ENCODE assay signal across 24 mouse cellular contexts in the genomic region with DNA sequence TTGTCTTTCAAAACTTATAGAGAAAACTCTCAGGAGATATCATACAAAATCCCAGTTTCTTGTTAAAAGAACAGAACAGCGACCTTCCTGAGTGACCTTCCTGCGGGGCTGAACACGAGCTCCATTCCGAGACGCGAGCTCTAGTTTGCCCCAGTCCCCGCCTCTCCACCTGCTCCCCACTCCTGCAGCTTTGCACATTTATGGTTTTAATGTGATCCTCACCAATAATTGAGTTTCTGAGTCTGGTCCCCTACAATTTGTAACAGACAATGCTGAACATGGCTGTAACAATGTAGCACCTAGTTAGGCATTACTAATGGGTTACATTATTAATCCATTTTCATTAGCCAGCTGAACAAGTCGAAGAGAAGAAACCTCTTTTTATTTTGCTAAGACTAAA. TPM values are rescaled to one million over a fixed set of nuclear protein-coding genes. Genes with fewer than 3 reads are reported as not detected.
DNase-seq lines count a peak whose midpoint lies in the region; ATAC-seq and TF ChIP-seq lines count a peak whose summit lies in the region.
"Had no signal": no experiment of that assay in that cellular context is flagged by ENCODE, and none has a peak within 500 bp of the region (broad histone marks: within the 10 kb centered on the region; RNA-seq: fewer than 3 reads in every experiment).

No protein-coding gene starts in this region.

- WGBS in heart, postnatal 0 days, result 87% methylated on average over 8 of the region's 8 CpGs
- WGBS in heart, embryonic 12.5 days, result 89% methylated on average over 8 of the region's 8 CpGs
- WGBS in kidney, adult 2 months, result 38% methylated on average over 8 of the region's 8 CpGs

- H3K4me1 ChIP-seq in heart, postnatal 0 days (ENCODE audit: control insufficient read depth, insufficient read depth), result peaks cover 16% of the 10 kb centered on the region
- H3K4me1 ChIP-seq in heart, embryonic 12.5 days (replicated peaks), result peaks cover 29% of the 10 kb centered on the region
- H3K4me1 ChIP-seq in kidney, adult 2 months (ENCODE audit: control insufficient read depth, insufficient read depth, low read length), result peaks cover 56% of the 10 kb centered on the region
- H3K4me1 ChIP-seq: embryonic facial prominence, embryonic 12.5 days had no signal

- no peaks in the 10 kb centered on the region for H3K9me3 ChIP-seq in heart, postnatal 0 days (replicated peaks; ENCODE audit: control insufficient read depth, low read length)
- no peaks in the 10 kb centered on the region for H3K9me3 ChIP-seq in heart, embryonic 12.5 days (replicated peaks)
- H3K9me3 ChIP-seq: embryonic facial prominence, embryonic 12.5 days; limb, embryonic 13.5 days had no signal

- ATAC-seq in heart, postnatal 0 days (ENCODE audit: insufficient read depth, low read depth), result no peak
- no peak for ATAC-seq in heart, embryonic 12.5 days (ENCODE audit: insufficient number of reproducible peaks, low FRiP score)
- ATAC-seq: CD4-positive, CD25-positive, alpha-beta regulatory T cell, adult 4 months; forebrain, embryonic 16.5 days; intestine, postnatal 0 days; lung, postnatal 0 days had no signal

- H3K27me3 ChIP-seq in heart, postnatal 0 days (ENCODE audit: control insufficient read depth, insufficient read depth, low read length), result no peaks in the 10 kb centered on the region
- H3K27me3 ChIP-seq in heart, embryonic 12.5 days (replicated peaks), result no peaks in the 10 kb centered on the region
- H3K27me3 ChIP-seq in kidney, adult 2 months (replicated peaks; ENCODE audit: control insufficient read depth, insufficient read depth, low read length), result no peaks in the 10 kb centered on the region
- H3K27me3 ChIP-seq: embryonic facial prominence, embryonic 12.5 days; limb, embryonic 13.5 days had no signal

- H3K9ac ChIP-seq in heart, postnatal 0 days (replicated peaks; ENCODE audit: low read depth, low read length), result no peak overlapping the region
- H3K9ac ChIP-seq in heart, embryonic 12.5 days, result no peak overlapping the region
- H3K9ac ChIP-seq: embryonic facial prominence, embryonic 12.5 days; hindbrain, embryonic 14.5 days; limb, embryonic 13.5 days had no signal

- H3K36me3 ChIP-seq in heart, postnatal 0 days (replicated peaks; ENCODE audit: control insufficient read depth, insufficient read depth, low read length), result no peaks in the 10 kb centered on the region
- no peaks in the 10 kb centered on the region for H3K36me3 ChIP-seq in heart, embryonic 12.5 days
- no peaks in the 10 kb centered on the region; the same call in 1 of the 2 replicates for H3K36me3 ChIP-seq in kidney, adult 2 months (ENCODE audit: control insufficient read depth, insufficient read depth, low read length)
- H3K36me3 ChIP-seq: embryonic facial prominence, embryonic 12.5 days; limb, embryonic 13.5 days had no signal

- no peak for TF ChIP-seq POLR2A in kidney, adult 2 months (IDR thresholded peaks at IDR 0.05; ENCODE audit: low read depth, low read length)

- DNase-seq in heart, postnatal 0 days (ENCODE audit: low spot score), result no peak
- DNase-seq in kidney, adult 2 months, result peak; percentile 70
- DNase-seq in kidney, adult 9 months, result peak; percentile 76
- DNase-seq in kidney, postnatal 10 days, result peak; percentile 45
- no peak for DNase-seq in layer of hippocampus, adult 2 months (ENCODE audit: low spot score in 2 of 2)
- DNase-seq in frontal cortex, postnatal 25 days (ENCODE audit: low spot score in 2 of 2), result no peak
- DNase-seq: cerebellum, adult 11-12 months; cerebellum, adult 9-11 months; embryo, embryonic 11 days; lung, adult 18-20 months; midbrain, embryonic 14.5 days; right cerebral cortex, postnatal 25 days; thymus, postnatal 14 days had no signal

- no peak for TF ChIP-seq EP300 in heart, postnatal 0 days (IDR thresholded peaks at IDR 0.05; ENCODE audit: low read depth)

- no peak overlapping the region for H3K4me3 ChIP-seq in heart, postnatal 0 days (ENCODE audit: low read depth, low read length)
- no peak overlapping the region for H3K4me3 ChIP-seq in heart, embryonic 12.5 days
- no peak overlapping the region for H3K4me3 ChIP-seq in kidney, adult 2 months (ENCODE audit: insufficient read depth, low read depth, low read length)
- H3K4me3 ChIP-seq in layer of hippocampus, adult 2 months, result no peak overlapping the region
- H3K4me3 ChIP-seq: embryonic facial prominence, embryonic 12.5 days; left cerebral cortex, adult 2 months; limb, embryonic 13.5 days had no signal

- H3K4me2 ChIP-seq in heart, postnatal 0 days (ENCODE audit: low read depth, low read length), result no peak overlapping the region
- H3K4me2 ChIP-seq in heart, embryonic 12.5 days, result no peak overlapping the region
- H3K4me2 ChIP-seq: embryonic facial prominence, embryonic 12.5 days; hindbrain, embryonic 14.5 days; limb, embryonic 13.5 days had no signal

- TF ChIP-seq CTCF in heart, postnatal 0 days (IDR thresholded peaks at IDR 0.05; ENCODE audit: low read depth), result no peak
- no peak for TF ChIP-seq CTCF in kidney, adult 2 months (conservative IDR thresholded peaks at IDR 0.05; ENCODE audit: insufficient read depth, insufficient read length, low read depth, low read length)
- no peak for TF ChIP-seq CTCF in layer of hippocampus, adult 2 months (conservative IDR thresholded peaks at IDR 0.05)

- 0 out of 2 replicates have a peak overlapping the region, but pooled peaks have one; percentile 57 for H3K27ac ChIP-seq in heart, postnatal 0 days (ENCODE audit: low read depth)
- H3K27ac ChIP-seq in heart, embryonic 12.5 days (ENCODE audit: poor library complexity, severe bottlenecking), result no peak overlapping the region
- H3K27ac ChIP-seq in kidney, adult 2 months (ENCODE audit: insufficient read depth, low read depth, low read length), result peak overlapping the region; percentile 98
- no peak overlapping the region for H3K27ac ChIP-seq in layer of hippocampus, adult 2 months
- H3K27ac ChIP-seq: embryonic facial prominence, embryonic 12.5 days; hindbrain, embryonic 14.5 days; left cerebral cortex, adult 2 months; limb, embryonic 13.5 days; macrophage had no signal

RNA-seq across cellular contexts. Expression of a gene that starts 9.6 kb away (rescaled TPM):
- 3.8 and 6.6 TPM in 2 replicates for total RNA-seq in heart, postnatal 0 days (2014; rRNA removed; ENCODE audit: low replicate concordance)
- 6.0 and 6.5 TPM in 2 replicates for polyA plus RNA-seq in heart, postnatal 0 days (2015; fragmentation: Nextera tagmentation; extraction: Ambion mirVana)
- polyA plus RNA-seq in heart, embryonic 12.5 days (2016; fragmentation: Nextera tagmentation; extraction: Ambion mirVana), result 5.0 TPM in 2 replicates
- 95.1 and 99.0 TPM in 2 replicates for polyA plus RNA-seq in kidney, adult 2 months (2012; rRNA removed)
- total RNA-seq in layer of hippocampus, adult 2 months (2021), result 10 to 100 TPM; 21.5 to 27.4 TPM
- total RNA-seq: hematopoietic stem cell, adult 5-6 weeks had no signal
- polyA plus RNA-seq: CD4-positive, CD25-positive, alpha-beta regulatory T cell, adult 4 months; macrophage had no signal

RNA-seq across cellular contexts. Expression of a gene that starts 56.7 kb away (rescaled TPM):
- total RNA-seq in heart, postnatal 0 days (2014; rRNA removed; ENCODE audit: low replicate concordance), result 8.9 and 20.6 TPM in 2 replicates
- 40.9 and 41.4 TPM in 2 replicates for polyA plus RNA-seq in heart, postnatal 0 days (2015; fragmentation: Nextera tagmentation; extraction: Ambion mirVana)
- polyA plus RNA-seq in heart, embryonic 12.5 days (2016; fragmentation: Nextera tagmentation; extraction: Ambion mirVana), result 31.1 and 31.2 TPM in 2 replicates
- 18.6 and 20.2 TPM in 2 replicates for polyA plus RNA-seq in kidney, adult 2 months (2012; rRNA removed)
- total RNA-seq in layer of hippocampus, adult 2 months (2021), result 10 to 100 TPM; 30.0 to 33.3 TPM

RNA-seq across cellular contexts. Expression of a gene that starts 56.8 kb away (rescaled TPM):
- total RNA-seq in heart, postnatal 0 days (2014; rRNA removed; ENCODE audit: low replicate concordance), result 22.0 and 24.7 TPM in 2 replicates
- 13.9 and 14.7 TPM in 2 replicates for polyA plus RNA-seq in heart, postnatal 0 days (2015; fragmentation: Nextera tagmentation; extraction: Ambion mirVana)
- polyA plus RNA-seq in heart, embryonic 12.5 days (2016; fragmentation: Nextera tagmentation; extraction: Ambion mirVana), result 19.5 and 20.8 TPM in 2 replicates
- 27.2 and 35.5 TPM in 2 replicates for polyA plus RNA-seq in kidney, adult 2 months (2012; rRNA removed)
- 10 to 100 TPM; 14.9 to 17.9 TPM for total RNA-seq in layer of hippocampus, adult 2 months (2021)

Comparison
In these comparisons a context has a peak if more than half of its experiments do, and no peak if none do; other contexts are left out.
1. H3K27ac ChIP-seq: peak in heart, postnatal 0 days (single experiment) and kidney, adult 2 months (single experiment); none in heart, embryonic 12.5 days (single experiment) and layer of hippocampus, adult 2 months (single experiment).
2. DNase-seq: peak in kidney, adult 2 months (single experiment), kidney, adult 9 months (single experiment) and kidney, postnatal 10 days (single experiment); none in heart, postnatal 0 days (single experiment), layer of hippocampus, adult 2 months (0 of 2) and frontal cortex, postnatal 25 days (0 of 2).
3. RNA of a gene that starts 9.6 kb away (polyA plus RNA-seq): 95.1 to 99.0 TPM in kidney, adult 2 months; 6.0 to 6.5 TPM in heart, postnatal 0 days and 5.0 TPM in heart, embryonic 12.5 days; every median in the first group is over 10 times any median in the second.